Mouse (Mus musculus) activated CD4-positive, CD25-positive, alpha-beta regulatory T cell, adult 4 months (primary cell): Measurements from ENCODE around the gene Spag17. TPM values are rescaled to one million over a fixed set of nuclear protein-coding genes. Genes with fewer than 3 reads are reported as not detected.
"Not testable (repeated sequence)": the region's sequence is repeated elsewhere in the genome, so short reads cannot be mapped to it uniquely, and the experiment has no call there.

Experiments used
- ATAC-seq: one replicate; pipeline ENCODE4 v1.8.0; 2017
- polyA plus RNA-seq, 2 experiments: library from polyadenylated mRNA; unstranded; fragments of 100-300 nt; shearing (Covaris generic); gene quantifications; one replicate each; pipeline ENCODE4 v1.2.1; 2017

The Spag17 gene
- not detected for polyA plus RNA-seq

DNA sequence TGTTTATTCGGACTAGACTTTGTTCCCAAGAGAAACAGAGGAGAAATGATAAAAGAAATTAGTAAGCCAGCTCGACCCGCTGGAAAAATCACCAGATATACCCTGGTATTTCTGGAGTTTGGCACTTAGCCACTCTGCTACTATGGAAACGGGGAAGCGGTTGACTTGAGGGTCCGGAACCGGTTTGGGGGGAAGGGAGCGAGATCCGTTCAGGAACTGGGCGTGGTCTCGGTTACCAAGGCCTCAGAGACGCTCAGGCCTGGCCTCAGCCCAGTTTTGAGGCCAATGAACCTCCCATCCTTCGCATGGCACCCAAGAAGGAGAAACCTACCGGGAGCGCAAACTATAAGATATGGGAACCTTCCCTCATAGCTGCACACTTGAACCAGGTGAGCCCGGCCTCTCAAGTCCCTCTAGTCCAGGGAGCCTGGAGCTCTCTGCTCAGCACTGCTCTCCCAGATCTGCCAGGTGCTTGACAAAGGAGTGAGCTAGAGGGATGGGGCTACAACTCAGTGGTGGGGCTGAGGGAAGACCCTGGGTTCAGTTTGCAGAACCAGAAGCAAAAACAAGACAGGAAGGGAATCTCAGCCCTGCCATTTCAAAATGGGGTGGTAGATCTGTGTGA lies at the start of gene Spag17:
Gene Spag17, plus strand, starts transcription at position 220 of the 625 bp plus-strand sequence.
- ATAC-seq, result no peak

DNA sequence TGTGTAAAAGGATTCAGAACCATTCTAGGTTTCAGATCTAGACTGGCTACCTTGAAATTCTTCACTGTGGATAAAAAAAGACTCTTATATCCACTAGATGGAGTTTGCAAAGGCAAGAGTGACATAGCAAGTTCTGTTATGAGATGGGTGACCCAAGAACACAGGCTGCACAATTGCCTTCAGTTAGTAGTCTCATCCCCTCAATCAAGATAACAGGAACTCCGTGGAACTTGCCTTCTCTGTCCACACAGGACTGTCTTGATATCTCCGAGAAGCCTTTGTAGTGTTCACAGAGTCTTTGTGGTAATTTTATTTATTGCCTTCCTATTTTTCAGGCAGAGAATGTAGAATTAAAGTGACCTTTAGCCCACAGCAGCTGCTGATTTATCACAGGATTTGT lies 42.9 kb upstream of the Spag17 start:
- ATAC-seq, result no peak

DNA sequence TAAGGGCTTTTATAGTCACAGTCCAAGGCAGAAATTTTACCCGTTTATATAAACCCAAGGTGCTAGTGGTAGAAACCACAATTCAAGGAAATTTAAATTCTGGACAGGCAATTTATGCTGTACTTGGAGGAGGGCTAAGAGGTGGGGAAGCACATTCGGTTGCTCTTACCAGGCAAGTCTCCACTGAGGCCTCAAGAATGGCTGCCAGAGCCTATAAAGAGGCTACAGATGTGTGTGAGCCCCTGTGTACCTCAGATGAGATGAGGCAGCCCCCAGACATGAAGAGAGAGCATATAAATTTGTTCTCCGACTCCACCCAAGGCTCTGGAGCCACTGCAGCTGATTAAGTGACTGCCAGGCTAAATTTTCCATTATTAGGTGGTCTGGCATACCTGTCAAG lies 42.4 kb upstream of the Spag17 start:
- ATAC-seq, result no peak

- ATAC-seq, result no peak
These were observed 42.0 kb upstream of the Spag17 start for GRCm38 (mm10) chr3:99843233-99843632.

- no peak for ATAC-seq
These were observed 34.3 kb upstream of the Spag17 start for GRCm38 (mm10) chr3:99850926-99851325.

DNA sequence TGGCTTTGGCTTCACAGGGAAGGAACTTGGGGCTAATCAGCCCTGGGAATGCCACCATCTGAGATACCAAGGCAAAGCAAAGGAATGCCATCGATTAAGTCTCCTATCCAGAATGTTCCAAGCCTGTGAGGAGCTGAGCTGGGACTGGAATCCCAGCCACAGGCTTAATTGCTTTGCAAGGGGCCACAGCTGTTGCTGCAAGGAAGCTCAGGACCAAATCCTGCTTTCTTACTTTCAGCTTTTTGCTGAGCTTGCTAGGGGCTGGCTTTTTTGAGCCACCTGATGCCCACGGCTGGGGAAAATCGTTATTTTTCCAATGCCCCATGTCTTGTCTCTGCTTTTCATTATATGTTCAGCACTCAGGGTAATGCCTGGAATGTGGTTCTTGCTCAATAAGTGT lies 30.6 kb upstream of the Spag17 start:
- ATAC-seq, result no peak

GRCm38 (mm10) chr3:99858922-99859321 lies 26.3 kb upstream of the Spag17 start:
- no peak for ATAC-seq

DNA sequence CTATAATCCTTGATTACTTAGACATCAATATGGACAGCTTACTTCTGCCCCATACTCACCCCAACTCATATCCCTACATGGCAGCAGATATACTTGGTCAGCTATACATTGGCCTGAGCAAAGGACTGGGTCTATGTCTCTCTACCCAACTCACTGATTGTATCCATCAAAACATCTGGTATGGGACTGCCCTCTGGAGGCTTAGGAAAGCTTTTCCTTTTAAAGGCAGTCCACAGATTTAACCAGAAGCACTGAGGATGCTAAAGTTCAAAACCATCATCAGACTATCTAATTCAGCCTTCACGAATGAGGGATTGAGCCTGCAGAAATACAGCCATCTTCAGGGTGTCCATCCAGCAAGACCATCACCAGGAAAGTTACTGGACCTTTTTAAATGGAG lies 20.5 kb upstream of the Spag17 start:
- no peak for ATAC-seq

DNA sequence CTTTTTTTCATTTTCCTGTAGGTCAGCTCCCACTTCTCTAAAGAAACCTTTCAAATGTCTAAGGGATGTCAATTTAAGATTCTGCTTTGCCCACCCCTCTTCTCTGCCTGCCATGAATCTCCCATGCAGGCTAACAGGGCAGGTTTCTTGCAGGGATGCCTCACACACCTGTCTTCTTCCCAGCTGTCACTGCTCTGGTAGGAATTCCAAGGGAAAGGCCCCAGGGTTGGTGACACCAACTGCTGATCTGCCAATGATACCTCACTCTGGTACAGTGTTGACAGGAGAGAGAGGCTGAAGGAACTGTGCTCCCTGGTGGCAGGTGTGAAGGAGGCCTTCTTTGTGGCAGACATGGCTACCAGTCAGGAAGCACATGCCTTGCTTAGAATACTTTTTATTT lies 10.1 kb upstream of the Spag17 start:
- ATAC-seq, result no peak

- ATAC-seq, result no peak
These were observed 3.7 kb upstream of the Spag17 start for GRCm38 (mm10) chr3:99881498-99881897.

DNA sequence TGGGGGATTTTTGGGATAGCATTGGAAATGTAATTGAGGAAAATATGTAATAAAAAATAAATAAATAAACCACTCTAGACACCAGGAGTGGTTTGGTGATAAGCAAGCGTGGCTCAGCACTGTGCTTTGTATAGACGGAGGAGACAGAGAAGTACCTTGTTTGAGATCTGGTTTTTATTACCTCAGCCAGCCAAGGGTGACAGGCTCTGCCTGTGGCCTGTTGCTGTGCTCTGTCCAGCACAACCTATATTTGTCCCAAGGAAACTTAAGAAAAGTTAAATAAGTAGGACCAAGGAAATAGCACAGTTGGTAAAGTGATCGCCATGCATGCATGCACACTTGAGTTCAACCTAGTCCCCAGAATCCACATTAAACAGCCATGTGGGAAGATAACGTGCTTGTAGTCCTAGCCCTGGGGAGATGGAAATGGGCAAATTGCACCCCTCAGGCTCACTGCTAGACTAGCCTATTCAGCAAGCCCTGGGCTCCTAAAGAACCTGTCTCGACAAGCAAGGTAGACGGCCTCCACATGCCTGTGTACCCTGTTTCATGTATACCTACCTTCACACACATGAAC lies 1.1 kb upstream of the Spag17 start:
- no peak for ATAC-seq

DNA sequence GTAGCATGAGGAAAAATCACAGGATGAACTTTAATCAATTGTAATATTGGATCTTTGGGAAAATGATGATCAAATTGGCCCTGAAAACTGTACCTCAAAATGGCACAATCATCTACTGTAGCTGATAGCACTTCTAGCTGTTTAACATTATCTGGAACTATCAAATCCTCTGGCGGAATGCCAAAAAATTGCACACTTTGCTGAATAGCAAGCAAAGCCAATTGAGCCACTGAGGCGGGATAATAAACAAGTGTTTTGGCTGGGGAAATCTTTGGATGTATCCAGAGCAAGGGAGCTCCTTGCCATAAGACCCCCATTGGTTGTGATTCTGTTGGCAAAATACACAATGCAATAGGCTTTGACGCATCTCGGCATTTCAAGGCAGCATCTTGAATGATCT lies 9.5 kb downstream of the Spag17 start:
- not testable (repeated sequence) for ATAC-seq

DNA sequence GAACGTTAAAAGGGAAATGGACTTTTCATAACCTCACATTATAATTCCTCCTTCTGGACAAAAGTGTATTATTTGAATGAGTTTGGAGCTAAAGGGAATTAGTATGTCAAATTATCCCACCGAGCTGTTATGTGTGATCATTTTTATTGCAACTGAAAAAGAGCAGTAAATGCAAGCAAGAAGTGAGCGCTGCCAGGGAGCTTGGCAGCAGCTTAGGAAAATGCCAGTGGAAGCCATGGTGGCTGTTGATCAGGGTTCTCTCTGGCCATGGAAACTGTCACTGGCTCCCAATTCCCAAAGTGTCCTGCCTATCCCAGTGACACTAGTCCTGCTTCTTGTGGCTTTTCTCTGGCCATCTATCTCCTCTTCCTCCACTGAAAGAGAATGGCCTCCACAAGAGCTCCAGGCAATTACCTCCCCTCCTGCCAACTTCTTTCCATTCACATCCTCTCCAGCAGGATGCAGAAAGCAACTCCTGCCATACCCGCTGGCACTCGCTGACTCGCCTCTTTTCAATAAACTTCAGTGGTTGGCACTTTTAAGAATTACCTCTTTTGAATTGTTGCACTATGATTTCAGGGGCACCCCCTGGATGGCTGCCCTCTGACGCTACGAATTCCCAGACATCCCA lies 28.7 kb downstream of the Spag17 start:
- no peak for ATAC-seq

DNA sequence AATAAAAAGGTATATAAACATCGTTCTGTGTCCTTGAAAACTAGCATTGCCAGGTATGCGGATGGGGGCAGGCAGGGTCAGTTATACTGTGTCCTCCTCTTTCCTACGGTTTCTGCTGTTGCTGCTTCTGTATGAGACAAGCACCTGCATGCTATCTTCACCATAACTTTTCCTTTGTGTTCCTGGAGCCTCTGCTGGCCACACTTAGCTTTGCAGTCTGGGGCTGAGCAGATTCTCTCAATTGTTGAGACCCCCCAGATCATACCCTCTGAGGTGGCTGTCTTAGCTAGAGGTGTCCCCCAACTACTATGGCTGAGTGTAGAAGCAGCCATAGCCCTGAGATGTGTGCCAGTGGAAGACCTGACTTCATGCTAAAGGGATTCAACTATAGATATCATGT lies 37.7 kb downstream of the Spag17 start:
- ATAC-seq, result no peak

GRCm38 (mm10) chr3:99930920-99931620 lies 45.9 kb downstream of the Spag17 start:
- no peak for ATAC-seq

DNA sequence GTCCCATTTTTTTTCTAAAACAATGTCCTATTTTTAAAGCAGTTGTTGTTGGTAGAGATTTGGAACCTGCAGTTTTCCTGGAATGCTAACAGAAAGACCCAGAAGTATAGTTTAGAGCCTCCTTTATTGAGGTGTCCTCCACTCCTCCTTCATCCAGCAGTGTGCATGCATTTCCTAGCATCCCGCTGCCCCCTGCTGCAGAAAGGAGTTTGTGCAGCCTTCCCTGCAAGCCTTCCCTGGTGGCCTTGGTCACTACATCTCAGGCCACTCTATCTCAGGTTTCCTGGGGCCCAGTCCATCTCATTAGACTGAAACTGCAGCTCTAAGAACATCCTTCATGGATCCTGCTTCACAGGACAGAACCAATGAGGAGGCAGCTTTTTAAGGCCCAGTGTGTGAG lies 51.0 kb downstream of the Spag17 start:
- ATAC-seq, result no peak

DNA sequence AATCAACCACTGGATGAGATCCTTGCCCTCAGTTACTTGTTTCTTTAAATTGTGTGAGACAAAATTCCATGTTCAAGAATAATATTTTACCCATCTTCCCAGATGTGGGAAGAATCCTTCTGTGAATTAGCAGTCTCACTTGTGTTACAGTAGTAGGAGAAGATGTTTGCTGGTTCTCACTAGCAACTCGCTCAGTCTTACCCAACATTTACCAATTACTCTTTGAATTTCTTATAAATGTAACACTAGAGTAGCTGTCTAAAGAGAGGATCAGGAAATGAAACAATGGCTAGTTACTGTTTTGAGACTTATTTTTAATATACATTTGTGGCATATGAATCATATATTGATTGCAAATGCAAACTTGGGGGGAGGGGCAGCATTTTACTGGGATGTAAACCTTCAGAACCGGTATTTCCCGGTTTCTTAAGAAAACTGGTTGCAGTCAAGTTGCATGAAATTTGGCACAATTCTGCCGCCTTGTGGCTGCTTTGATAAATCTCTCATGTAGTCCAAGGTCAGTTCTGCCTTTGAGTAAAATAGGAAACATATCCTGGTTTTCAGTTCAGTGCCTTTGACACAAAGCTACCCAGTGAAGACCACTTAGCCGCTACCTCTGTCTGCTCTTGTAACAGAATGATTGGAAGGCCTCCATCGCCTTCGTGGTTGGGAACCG lies 53.5 kb downstream of the Spag17 start:
- no peak for ATAC-seq

DNA sequence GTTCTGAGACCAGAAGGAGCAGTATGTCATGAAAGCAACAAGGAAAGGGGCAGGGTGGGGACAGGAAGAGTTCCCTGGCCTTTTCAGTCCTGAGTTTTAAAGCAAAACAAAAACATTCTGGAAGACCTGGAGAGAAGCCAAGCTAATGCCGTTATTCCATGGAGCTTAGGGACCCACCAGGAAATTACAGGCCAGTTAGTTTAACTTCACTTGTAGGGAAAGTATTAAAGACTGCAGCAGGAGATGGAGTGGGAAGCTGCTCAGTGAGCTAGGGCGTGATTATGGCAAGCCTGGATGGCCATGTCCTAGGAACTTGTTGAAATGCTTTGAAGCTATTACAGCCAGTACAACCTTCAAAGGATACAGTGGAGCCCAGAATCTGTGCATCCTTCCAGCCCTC lies 60.0 kb downstream of the Spag17 start:
- no peak for ATAC-seq

DNA sequence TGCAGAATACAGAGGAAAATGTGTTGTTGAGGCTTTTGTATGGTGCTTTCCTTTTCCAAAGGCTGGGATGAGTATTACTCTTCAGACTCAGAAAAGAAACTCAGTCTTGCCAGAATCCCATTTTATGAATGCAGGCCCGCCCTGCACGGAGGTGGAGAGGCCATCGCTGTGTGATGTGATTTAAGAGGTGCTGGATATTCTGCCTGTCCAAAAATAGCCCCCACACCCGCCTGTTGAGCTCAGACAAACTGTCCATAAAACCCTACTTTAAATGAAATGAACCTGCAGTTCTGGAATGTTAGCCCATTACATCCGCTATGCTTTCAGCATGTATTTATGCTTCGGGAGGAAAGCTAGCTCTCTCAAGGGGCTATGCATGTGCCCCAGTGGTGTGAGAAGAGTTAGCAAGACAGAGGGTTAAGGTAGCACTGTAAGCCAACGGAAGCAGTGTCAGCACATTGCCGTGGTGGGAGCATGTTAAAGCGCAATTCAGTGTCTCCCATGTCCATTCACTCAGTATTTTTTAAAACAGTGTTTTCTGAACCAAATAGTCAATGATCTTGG lies 68.9 kb downstream of the Spag17 start:
- no peak for ATAC-seq

GRCm38 (mm10) chr3:99956517-99956916 lies 71.3 kb downstream of the Spag17 start:
- no peak for ATAC-seq

DNA sequence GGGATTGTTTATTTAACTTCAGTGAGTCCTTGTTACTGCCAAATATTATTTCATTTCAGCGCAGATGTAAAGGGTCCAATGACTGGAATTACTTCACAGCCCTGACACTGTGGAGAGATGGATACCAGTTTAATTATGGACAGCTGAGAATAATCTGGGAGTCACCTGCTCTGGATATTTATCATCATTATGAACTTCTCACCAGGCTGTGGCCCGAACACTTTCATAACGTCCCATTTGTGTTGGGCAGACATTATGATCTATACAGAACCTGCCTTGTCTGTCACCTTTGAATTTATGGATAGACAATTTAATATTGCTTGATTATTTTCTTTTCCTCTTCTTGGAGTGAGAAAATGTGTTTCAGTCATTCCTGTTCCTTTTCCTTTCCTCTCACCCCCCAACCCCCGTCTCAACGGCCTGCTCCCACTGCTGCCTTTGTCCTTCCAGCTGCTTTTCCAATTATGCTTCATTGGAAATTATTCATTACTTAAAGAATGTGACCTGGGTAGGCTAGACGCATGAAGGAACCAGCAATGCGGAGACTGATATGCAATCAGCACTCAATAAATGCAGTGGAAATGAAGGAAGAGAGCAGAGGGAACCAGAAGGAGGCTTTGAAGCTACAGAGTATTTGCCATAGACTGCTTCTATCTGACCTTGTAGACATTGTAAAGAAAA lies 74.7 kb downstream of the Spag17 start:
- no peak for ATAC-seq

DNA sequence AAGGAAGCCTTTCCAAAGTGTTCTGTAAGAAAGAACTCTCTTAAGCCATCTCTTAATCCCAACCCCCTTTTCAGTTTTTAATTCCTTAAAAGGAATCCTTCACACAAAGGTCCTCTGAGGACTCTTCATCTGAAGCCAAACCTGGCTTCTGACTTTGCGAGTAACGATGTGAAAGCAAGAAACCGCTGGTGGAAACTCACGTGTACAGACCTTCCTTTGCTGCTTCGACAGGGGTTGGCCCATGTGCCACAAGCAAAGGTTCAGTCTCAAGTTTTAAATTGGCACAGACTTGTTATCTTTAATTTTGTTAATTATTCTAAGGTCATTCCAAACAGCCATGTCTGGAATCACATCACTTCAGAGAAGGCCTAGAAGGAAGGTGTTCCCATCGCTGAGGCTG lies 79.1 kb downstream of the Spag17 start:
- no peak for ATAC-seq
